Mouse (Mus musculus) intestine, postnatal 0 days (tissue): ENCODE measurements around the gene Apol6. TPM values are rescaled to one million over a fixed set of nuclear protein-coding genes. Genes with fewer than 3 reads are reported as not detected.
"Not testable (repeated sequence)": the region's sequence is repeated elsewhere in the genome, so short reads cannot be mapped to it uniquely, and the experiment has no call there.

Experiments used
- ATAC-seq: fragments of 200-750 bp; cut with Nextera tagmentation; 2 replicates; pipeline ENCODE4 v1.8.0; 2017; ENCODE audit warnings: mild to moderate bottlenecking, moderate TSS enrichment, moderate library complexity
- H3K27ac ChIP-seq: fragments of 300-500 bp; sonication (generic); 2 replicates; pipeline ENCODE4 v1.5.1; 2014; ENCODE audit warnings: mild to moderate bottlenecking, low read depth, low read length, moderate library complexity
- H3K27me3 ChIP-seq: fragments of 300-500 bp; sonication (generic); replicated peaks from 2 replicates; pipeline ENCODE4 v1.6.1; 2014; ENCODE audit warnings: low read length, mixed read lengths; ENCODE audit not compliant: control insufficient read depth, insufficient read depth
- H3K36me3 ChIP-seq: fragments of 300-500 bp; sonication (generic); 2 replicates; pipeline ENCODE4 v1.6.1; 2014; ENCODE audit warnings: mild to moderate bottlenecking, moderate library complexity; ENCODE audit not compliant: control insufficient read depth, insufficient read depth
- H3K4me1 ChIP-seq: fragments of 300-500 bp; sonication (generic); replicated peaks from 2 replicates; pipeline ENCODE4 v1.6.1; 2014; ENCODE audit warnings: antibody characterized with exemption, low read length, mixed read lengths; ENCODE audit not compliant: control insufficient read depth, insufficient read depth
- H3K4me2 ChIP-seq: fragments of 300-500 bp; sonication (generic); replicated peaks from 2 replicates; pipeline ENCODE4 v1.6.1; 2014; ENCODE audit warnings: low read depth, mild to moderate bottlenecking, moderate library complexity
- H3K4me3 ChIP-seq: fragments of 300-500 bp; sonication (generic); 2 replicates; pipeline ENCODE4 v1.5.1; 2014; ENCODE audit warnings: low read depth, low read length
- H3K9ac ChIP-seq: fragments of 300-500 bp; sonication (generic); 2 replicates; pipeline ENCODE4 v1.6.1; 2014; ENCODE audit warnings: mild to moderate bottlenecking, low read depth, low read length
- H3K9me3 ChIP-seq: fragments of 300-500 bp; sonication (generic); 2 replicates; pipeline ENCODE4 v1.6.1; 2016; ENCODE audit warnings: mixed run types; ENCODE audit not compliant: control insufficient read depth
- CTCF ChIP-seq: sonication (generic); IDR thresholded peaks from 2 replicates; pipeline ENCODE4 v1.5.1; 2016; ENCODE audit warnings: low read depth, mild to moderate bottlenecking, control low read depth, antibody characterized with exemption, moderate library complexity
- WGBS: fragments of 180-500 bp; shearing (Covaris S2); extraction: QIAGEN DNeasy Blood & Tissue Kit; methylation state at CpG from one replicate; pipeline ENCODE4 v1.1.7; 2014; 5-methylcytosine and 5-hydroxymethylcytosine counted together
- polyA plus RNA-seq: library from polyadenylated mRNA; unstranded; fragments of >200 nt; fragmentation: Nextera tagmentation; extraction: Ambion mirVana; gene quantifications from 2 replicates; pipeline ENCODE4 v1.2.1, GENCODE M21; 2015

Apol6 gene
- polyA plus RNA-seq, 1 experiment from 2014 or later, result 1.3 TPM

DNA sequence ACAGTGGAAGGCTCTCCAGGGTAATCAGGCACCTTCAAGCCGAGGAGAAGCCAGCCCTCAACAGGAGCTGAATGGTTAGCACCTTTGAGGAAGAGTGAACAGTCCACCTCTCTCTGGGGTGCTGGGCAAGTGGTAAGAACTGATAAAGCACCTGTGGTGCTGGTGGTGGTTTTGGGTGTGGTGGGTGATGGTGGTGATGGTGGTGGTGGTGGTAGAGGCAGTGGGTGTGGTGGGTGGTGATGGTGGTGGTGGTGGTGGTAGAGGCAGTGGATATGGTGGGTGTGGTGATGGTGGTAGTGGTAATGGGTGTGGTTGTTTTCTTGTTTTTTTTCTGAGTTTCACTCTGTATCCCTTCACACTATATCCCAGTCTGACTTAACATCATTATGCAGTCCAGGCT, 8.5 kb downstream of the Apol6 start:
- no peaks in the 10 kb centered on the region for H3K27me3 ChIP-seq
- H3K27ac ChIP-seq, result no peak overlapping the region
- no peak overlapping the region for H3K9ac ChIP-seq
- peaks cover 9% of the 10 kb centered on the region; the same call in 1 of the 2 replicates for H3K4me1 ChIP-seq
- no peak for TF ChIP-seq CTCF
- no peak for ATAC-seq
- H3K36me3 ChIP-seq, result no peaks in the 10 kb centered on the region
- H3K4me2 ChIP-seq, result no peak overlapping the region
- H3K9me3 ChIP-seq, result no peaks in the 10 kb centered on the region
- WGBS, result 100% methylated on average over 1 of the region's 1 CpGs
- no peak overlapping the region for H3K4me3 ChIP-seq

DNA sequence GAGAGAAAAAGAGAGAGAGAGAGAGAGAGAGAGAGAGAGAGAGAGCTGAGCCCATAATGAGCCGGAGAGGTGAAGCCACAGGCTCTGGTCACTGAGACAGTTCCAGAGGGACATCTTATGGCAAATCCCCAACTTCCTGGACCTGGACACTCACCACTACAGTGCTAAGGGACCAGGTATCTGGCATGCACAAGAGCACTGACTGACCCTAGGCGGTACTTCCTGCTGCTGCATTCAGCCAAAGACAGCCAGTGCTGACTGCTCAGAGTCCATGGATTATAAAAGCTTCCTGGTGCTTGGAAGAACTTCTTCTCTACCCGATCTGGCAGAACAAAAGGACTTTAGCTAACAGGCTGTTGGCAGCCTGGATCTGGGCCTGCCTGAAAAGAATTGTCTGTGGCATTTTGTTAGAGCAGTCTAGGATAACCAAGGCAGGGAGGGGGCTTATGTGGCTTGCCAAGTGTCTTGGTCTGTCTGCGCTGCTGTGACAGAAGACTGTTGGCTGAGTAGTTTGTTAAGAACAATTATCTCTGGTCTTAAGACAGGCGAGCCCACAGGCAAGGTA, 10.2 kb downstream of the Apol6 start:
- no peak overlapping the region for H3K9ac ChIP-seq
- 53% methylated on average over 5 of the region's 5 CpGs for WGBS
- no peaks in the 10 kb centered on the region for H3K9me3 ChIP-seq
- no peaks in the 10 kb centered on the region for H3K36me3 ChIP-seq
- peaks cover 9% of the 10 kb centered on the region; the same call in 1 of the 2 replicates for H3K4me1 ChIP-seq
- H3K27me3 ChIP-seq, result no peaks in the 10 kb centered on the region
- peak; percentile 59; the same call in 1 of the 2 replicates for ATAC-seq
- H3K4me3 ChIP-seq, result no peak overlapping the region
- no peak overlapping the region for H3K4me2 ChIP-seq
- H3K27ac ChIP-seq, result peak overlapping the region; percentile 68
- no peak for TF ChIP-seq CTCF

DNA sequence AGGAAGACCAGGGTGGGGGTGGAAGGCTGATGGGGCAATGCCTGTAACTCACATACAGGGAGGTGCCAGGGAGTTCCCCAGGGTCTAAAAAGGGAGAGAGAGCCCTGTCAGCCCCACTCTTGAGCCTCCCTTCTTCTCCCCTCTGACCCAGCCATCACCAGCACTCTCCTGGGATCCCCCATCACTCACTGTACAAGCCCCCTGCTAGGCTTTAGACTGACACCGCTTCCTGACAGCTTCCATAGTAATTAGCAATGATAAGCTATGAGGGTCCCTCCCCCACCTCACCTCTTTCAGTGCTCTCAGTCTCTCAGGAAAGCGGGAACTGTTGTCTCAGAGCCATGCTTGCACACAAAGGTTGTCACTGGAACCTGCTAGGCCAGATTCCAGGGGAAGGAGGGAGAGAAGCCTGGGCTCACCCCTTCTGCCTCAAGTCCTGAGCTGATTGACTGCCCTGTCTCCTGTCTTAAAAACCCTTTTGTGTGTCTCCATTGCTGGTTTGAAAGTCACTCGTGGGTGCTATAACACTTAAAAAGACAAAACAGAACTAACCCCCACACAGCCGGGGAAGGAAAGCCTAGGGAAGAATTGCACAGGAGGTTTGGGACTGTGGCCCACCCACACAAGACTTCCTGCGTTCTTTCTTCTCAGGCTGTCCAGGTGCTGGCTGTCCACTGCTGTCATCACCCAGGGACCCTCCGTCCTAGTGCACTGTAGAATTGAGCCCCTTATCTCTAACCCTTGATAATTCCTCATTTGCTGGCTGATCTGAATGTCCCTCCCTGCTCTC, 11.7 kb downstream of the Apol6 start:
- H3K27ac ChIP-seq, result peak overlapping the region; percentile 74; the same call in 1 of the 2 replicates
- H3K36me3 ChIP-seq, result no peaks in the 10 kb centered on the region
- no peaks in the 10 kb centered on the region for H3K27me3 ChIP-seq
- WGBS, result 36% methylated on average over 6 of the region's 6 CpGs
- no peak for ATAC-seq
- no peak for TF ChIP-seq CTCF
- no peak overlapping the region for H3K4me2 ChIP-seq
- H3K4me1 ChIP-seq, result peaks cover 9% of the 10 kb centered on the region; the same call in 1 of the 2 replicates
- H3K9ac ChIP-seq, result 0 out of 2 replicates have a peak overlapping the region, but pooled peaks have one; percentile 7
- H3K9me3 ChIP-seq, result no peaks in the 10 kb centered on the region
- H3K4me3 ChIP-seq, result no peak overlapping the region

DNA sequence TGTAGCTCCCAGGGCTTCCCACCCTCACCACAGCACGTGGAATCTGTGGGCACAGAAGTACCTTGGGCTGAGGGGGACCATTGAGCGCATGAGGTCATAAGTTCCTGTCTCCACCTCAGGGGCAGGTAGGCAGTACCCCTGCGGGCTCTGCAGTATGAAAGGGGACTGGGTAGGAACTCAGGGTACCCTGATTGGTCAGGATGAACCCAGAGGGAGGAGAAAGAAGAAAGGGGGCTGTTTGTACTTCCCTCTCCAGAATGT, 12.2 kb downstream of the Apol6 start:
- H3K27ac ChIP-seq, result peak overlapping the region; percentile 74; the same call in 1 of the 2 replicates
- H3K36me3 ChIP-seq, result no peaks in the 10 kb centered on the region
- no peak for TF ChIP-seq CTCF
- peaks cover 9% of the 10 kb centered on the region; the same call in 1 of the 2 replicates for H3K4me1 ChIP-seq
- no peak for ATAC-seq
- no peak overlapping the region for H3K4me2 ChIP-seq
- 42% methylated on average over 3 of the region's 3 CpGs for WGBS
- no peaks in the 10 kb centered on the region for H3K9me3 ChIP-seq
- no peaks in the 10 kb centered on the region for H3K27me3 ChIP-seq
- H3K9ac ChIP-seq, result 0 out of 2 replicates have a peak overlapping the region, but pooled peaks have one; percentile 7
- H3K4me3 ChIP-seq, result no peak overlapping the region

DNA sequence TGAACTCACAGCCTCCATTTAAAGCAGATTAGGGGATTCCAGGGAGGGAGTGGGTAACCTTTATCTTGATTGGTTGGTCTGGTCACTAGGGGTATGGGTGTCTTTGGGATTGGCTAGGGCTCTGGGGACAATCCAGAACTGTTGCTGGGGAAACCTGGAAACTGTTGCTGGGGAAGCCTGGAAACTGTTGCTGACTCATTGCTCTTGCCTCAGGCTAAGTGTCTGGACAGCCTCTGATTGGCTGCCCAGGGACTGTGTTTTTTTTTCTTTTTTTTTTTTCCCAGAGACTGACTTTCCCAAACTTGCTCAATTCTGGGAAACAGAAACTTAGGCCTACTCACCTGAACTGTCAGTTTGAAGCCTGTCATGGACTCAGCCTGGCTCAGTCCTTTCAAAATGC, 14.0 kb downstream of the Apol6 start:
- no peak overlapping the region for H3K4me3 ChIP-seq
- no peaks in the 10 kb centered on the region for H3K36me3 ChIP-seq
- H3K4me2 ChIP-seq, result no peak overlapping the region
- no peaks in the 10 kb centered on the region for H3K27me3 ChIP-seq
- TF ChIP-seq CTCF, result no peak
- 0 out of 2 replicates have a peak, but pooled peaks have one; percentile 25 for ATAC-seq
- H3K4me1 ChIP-seq, result peaks cover 9% of the 10 kb centered on the region; the same call in 1 of the 2 replicates
- no peak overlapping the region for H3K9ac ChIP-seq
- H3K9me3 ChIP-seq, result no peaks in the 10 kb centered on the region
- peak overlapping the region; percentile 74 for H3K27ac ChIP-seq

DNA sequence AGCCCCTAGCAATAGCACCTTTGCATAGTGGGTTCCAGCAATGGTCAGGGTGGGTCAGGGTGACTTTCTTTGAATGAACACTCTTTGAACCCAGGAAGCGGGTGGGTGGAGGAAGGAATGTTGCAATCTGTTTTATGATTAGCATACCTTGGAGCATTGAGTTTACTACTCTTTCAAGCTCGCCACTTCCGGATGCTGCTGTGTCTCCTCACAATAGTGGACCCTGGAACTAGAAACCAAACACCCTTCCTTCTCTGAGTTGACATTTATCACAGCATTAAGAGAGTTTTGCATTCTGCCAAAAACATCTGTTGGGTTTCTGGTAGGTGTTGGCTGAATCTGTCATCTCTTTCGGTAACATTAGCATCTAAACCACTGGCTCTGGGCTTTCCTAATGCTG, 14.9 kb downstream of the Apol6 start:
- H3K4me1 ChIP-seq, H3K9ac ChIP-seq, H3K4me2 ChIP-seq, H3K27ac ChIP-seq, H3K36me3 ChIP-seq, H3K27me3 ChIP-seq, H3K4me3 ChIP-seq, H3K9me3 ChIP-seq: not testable (repeated sequence)
- ATAC-seq, result peak; percentile 50
- 59% methylated on average over 4 of the region's 4 CpGs for WGBS
